Mouse (Mus musculus): ENCODE measurements around the gene Sart1.
A peak's percentile ranks its signal among the peaks of the same experiment; 100 is the strongest.

DNA sequence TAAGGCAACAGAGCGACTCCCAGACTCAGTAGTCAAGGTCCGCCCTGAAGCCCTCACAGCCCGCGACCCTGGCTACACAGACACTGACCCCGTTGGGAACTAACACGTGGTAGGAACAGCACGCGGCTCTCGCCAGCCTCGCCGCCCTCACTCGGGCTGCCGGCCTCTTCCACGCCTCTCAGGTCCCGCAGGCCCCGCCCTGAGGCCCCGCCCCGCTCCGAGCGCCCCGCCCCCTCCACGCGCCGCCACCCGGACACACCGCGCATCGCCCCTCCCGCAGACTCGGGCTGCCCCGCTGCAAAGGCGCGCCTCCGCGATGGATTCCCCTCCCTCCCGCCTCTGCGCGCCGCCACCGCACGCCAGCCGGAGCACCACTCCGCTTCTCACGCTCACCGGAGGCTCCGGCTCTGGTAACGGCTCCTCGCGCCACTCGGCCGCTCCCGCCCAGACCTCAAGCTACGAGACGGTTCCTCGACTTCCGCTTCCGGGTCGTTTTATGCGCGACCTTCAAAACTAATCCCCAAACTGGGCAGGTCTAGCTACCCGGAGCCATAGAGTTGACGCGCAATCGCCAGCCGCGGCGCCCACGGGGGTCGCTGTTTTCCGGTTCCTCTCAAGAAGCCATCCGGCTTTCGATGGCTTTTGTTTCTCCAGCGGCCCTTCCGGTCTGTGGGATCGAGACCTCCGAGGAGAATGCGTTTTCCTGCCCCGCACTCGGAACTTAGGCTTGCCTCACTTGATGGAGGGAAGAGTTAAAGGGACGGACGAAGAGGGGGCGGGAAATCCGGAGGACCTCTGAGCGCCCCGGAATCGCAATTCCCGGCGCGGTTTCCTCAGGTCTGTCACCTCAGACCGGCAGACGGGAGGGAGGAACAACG lies 22.1 kb downstream of the Sart1 start, which contains the start of gene Eif1ad:
- TF ChIP-seq CTCF (IDR thresholded peaks at IDR 0.05; ENCODE audit: low read depth) (0 out of 2 replicates have a peak, but pooled peaks have one; percentile 4), EP300 (IDR thresholded peaks at IDR 0.05; ENCODE audit: low read depth) (0 out of 2 replicates have a peak, but pooled peaks have one; percentile 49)
